Mouse (Mus musculus) kidney, embryonic 14.5 days (tissue): Measurements from ENCODE around the gene Sox14. TPM values are rescaled to one million over a fixed set of nuclear protein-coding genes. Genes with fewer than 3 reads are reported as not detected.

Experiments used
- ATAC-seq: fragments of 200-750 bp; cut with Nextera tagmentation; 2 replicates; pipeline ENCODE4 v1.8.0; 2017; ENCODE audit warnings: moderate number of reproducible peaks, mild to moderate bottlenecking, moderate TSS enrichment, moderate library complexity; ENCODE audit not compliant: low FRiP score, low TSS enrichment
- H3K27ac ChIP-seq: fragments of 300-500 bp; sonication (generic); 2 replicates; pipeline ENCODE4 v1.5.1; 2014; ENCODE audit warnings: low read depth, mild to moderate bottlenecking, low read length, moderate library complexity, mixed read lengths
- H3K27me3 ChIP-seq: fragments of 300-500 bp; sonication (generic); 2 replicates; pipeline ENCODE4 v1.6.1; 2014; ENCODE audit warnings: mild to moderate bottlenecking, low read length; ENCODE audit not compliant: control insufficient read depth, insufficient read depth
- H3K36me3 ChIP-seq: fragments of 300-500 bp; sonication (generic); 2 replicates; pipeline ENCODE4 v1.6.1; 2014; ENCODE audit warnings: low read length, mixed read lengths; ENCODE audit not compliant: control insufficient read depth, insufficient read depth
- H3K4me1 ChIP-seq: fragments of 300-500 bp; sonication (generic); 2 replicates; pipeline ENCODE4 v1.6.1; 2014; ENCODE audit warnings: low read length, mixed read lengths; ENCODE audit not compliant: control insufficient read depth, insufficient read depth
- H3K4me2 ChIP-seq: fragments of 300-500 bp; sonication (generic); replicated peaks from 2 replicates; pipeline ENCODE4 v1.6.1; 2014; ENCODE audit warnings: low read depth, mild to moderate bottlenecking, low read length
- H3K4me3 ChIP-seq: fragments of 300-500 bp; sonication (generic); 2 replicates; pipeline ENCODE4 v1.5.1; 2014; ENCODE audit warnings: mild to moderate bottlenecking, low read length
- H3K9ac ChIP-seq: fragments of 300-500 bp; sonication (generic); 2 replicates; pipeline ENCODE4 v1.6.1; 2014; ENCODE audit warnings: low read depth, mild to moderate bottlenecking, low read length, moderate library complexity
- H3K9me3 ChIP-seq: fragments of 300-500 bp; sonication (generic); 2 replicates; pipeline ENCODE4 v1.6.1; 2016; ENCODE audit warnings: low read length; ENCODE audit not compliant: control insufficient read depth
- WGBS: fragments of 180-500 bp; shearing (Covaris S2); extraction: QIAGEN DNeasy Blood & Tissue Kit; methylation state at CpG from one replicate; pipeline ENCODE4 v1.1.7; 2014; 5-methylcytosine and 5-hydroxymethylcytosine counted together
- polyA plus RNA-seq: library from polyadenylated mRNA; unstranded; fragments of >200 nt; fragmentation: Nextera tagmentation; extraction: Ambion mirVana; gene quantifications from 2 replicates; pipeline ENCODE4 v1.2.1, GENCODE M21; 2014

Gene Sox14
- polyA plus RNA-seq, 1 experiment from 2014 or later, result not detected

DNA sequence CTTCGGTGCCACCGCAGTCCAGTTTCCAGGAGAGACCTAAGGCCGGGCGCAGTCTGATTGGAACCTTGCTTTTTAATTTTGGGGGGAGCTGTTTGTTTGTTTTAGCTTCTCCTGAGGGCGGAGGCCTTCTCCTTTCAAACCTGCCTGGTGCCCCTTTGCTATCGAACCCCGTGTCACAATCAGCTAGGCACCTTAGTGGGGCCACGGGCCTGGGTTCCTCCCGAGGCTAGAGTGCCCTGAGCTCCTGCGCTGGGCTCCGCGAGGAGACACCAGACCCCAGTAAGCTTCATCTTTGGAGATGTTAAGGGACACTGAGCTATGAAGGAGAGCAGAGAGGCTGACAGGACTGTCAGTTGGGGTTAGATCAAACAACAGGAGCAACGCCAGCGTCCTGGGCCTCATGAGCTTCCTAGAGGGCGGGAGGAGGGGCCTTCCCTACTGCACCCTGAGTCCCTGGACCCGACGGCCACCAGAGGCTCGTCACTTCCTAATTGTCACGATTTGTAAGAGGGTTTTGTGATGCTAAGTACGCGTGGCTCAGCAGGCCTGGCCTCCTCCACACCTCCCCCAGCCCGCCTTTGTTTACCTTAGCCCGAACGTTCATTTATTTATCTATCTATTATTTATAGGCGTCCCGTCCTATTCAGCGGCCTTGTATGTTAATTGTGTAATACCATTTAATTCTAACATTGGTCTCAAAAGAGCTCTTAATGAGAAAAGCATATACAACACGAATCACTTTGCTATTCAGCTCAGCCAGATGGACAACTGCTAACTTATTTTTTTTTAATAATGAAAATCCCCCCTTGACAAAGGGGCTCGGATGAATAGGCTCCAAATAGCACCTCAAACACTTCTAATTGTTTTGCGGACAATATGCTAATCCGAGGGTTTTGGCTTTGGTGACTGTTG, 3.5 kb downstream of the Sox14 start:
- under 1% methylated on average over 31 of the region's 31 CpGs for WGBS
- no peak for ATAC-seq
- H3K4me3 ChIP-seq, result no peak overlapping the region
- H3K36me3 ChIP-seq, result no peaks in the 10 kb centered on the region
- H3K9ac ChIP-seq, result no peak overlapping the region
- no peaks in the 10 kb centered on the region for H3K9me3 ChIP-seq
- no peak overlapping the region for H3K27ac ChIP-seq
- H3K4me2 ChIP-seq, result no peak overlapping the region
- peaks cover 98% of the 10 kb centered on the region for H3K27me3 ChIP-seq
- peaks cover 8% of the 10 kb centered on the region; the same call in 1 of the 2 replicates for H3K4me1 ChIP-seq

DNA sequence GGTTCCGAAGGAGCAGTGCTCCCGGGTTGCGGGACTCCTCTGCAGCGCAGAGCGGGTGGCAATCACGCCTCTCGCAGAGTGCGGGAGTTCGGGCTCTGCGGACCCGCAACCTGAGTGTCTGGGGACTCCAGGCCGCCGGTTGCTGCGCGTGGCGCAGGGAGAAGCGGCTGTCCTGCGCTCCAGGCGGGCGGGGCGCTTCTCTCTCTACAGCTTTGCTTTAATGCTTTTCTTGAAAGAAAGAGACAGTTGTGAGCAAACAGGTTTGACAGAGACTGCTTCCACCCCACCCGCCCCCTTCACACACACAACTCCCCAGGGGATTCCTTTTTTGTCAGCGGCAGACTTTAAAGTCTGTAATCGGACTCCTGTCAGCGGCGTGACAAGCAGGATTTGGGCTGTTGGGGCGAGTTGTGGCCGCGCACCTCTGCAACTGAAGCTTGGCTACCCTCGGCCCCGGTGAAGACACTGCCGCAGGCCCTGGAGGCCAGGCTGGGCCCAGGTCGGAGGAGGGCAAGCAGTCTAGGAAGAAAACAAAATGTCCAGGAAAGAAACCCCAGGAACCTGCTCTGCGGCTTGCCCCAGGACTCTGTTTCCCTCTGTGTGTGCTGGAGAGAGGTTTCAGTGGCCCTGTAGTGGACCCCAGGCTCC, 4.3 kb downstream of the Sox14 start:
- Histone ChIP-seq H3K9me3 (no peaks in the 10 kb centered on the region), H3K27ac (no peak overlapping the region), H3K9ac (no peak overlapping the region), H3K4me3 (no peak overlapping the region; the same call in 1 of the 2 replicates), H3K27me3 (peaks cover 98% of the 10 kb centered on the region), H3K4me2 (no peak overlapping the region), H3K4me1 (peaks cover 8% of the 10 kb centered on the region; the same call in 1 of the 2 replicates), H3K36me3 (no peaks in the 10 kb centered on the region)
- WGBS, result 0% methylated on average over 34 of the region's 34 CpGs
- no peak for ATAC-seq

DNA sequence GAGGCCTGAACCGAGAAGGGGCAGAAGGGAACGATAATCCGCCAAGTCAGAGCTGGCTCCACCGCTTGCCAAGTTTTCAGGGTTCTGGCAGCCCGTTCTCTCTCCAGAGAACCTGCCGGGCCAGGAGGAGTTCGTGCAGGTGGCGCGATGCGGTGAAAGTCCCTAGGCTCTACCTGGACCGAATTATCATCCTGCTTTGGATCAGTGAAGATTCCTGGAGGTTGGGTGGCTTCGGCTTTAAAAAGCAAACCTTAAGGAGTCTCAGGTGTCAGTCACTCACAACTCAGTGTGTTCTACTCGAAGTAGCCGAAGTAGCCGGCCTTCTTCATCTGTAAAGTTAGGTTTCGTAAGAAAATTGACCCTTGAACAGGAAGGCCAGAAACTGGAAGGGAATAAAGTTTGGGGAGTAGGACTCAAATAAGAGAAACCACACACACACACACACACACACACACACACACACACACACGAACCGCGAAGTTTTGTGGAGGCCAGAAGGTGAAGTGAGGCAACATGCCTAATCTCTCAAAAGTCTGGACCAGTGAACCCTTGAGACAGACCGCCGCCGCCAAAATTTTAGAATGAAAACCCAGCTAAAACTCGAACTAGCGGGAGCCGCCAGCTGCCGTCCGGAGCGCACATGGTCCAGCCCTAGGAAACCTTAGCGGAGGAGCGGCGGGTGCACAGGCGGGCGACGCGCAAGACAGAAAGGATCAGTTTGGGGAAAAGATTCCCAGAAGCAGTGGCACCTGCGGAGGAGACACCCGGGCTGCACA, 5.0 kb downstream of the Sox14 start:
- Histone ChIP-seq H3K27me3 (peaks cover 98% of the 10 kb centered on the region), H3K36me3 (no peaks in the 10 kb centered on the region), H3K9ac (no peak overlapping the region), H3K9me3 (no peaks in the 10 kb centered on the region), H3K27ac (no peak overlapping the region), H3K4me1 (peaks cover 7% of the 10 kb centered on the region; the same call in 1 of the 2 replicates), H3K4me2 (no peak overlapping the region), H3K4me3 (no peak overlapping the region)
- under 1% methylated on average over 37 of the region's 37 CpGs for WGBS
- no peak for ATAC-seq

DNA sequence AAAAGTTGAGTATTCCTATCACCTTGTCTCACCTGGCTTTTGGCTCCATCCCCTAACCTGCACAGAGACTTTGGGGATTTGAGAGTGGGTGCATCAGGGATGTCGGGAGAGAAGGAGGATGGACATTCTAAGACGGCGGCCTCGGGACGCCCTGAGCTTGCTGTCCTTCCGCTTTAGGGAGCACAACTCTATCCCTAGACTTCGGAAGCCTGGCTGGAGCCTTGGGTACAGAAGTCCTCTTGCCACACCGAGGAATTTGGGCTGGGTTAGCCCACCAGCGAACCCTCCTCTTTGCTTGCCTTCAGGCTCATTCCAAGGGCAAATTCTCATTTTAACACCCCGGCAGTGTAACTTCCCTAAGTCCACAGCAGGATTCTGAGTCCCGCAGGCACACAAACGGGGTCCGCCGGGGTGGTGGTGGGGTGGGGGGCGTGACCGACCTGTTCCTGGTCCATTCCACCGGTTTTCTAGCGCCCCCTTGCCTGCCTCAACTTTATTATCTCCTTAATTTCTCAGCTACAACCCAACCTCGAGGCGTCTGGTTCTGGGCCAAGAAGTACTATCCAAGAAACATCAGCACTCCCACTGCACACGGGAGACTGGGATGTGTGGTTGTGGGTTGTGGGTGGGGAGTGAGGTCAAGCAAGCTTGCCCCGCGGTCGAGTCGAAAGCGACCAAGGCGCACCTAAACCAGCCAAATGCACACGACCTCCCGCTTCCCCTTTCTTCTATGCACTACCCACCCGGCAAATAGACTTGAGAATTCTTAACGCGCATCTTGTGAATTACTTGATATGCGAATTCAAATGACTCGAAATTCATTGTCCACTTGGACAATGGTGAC, 5.8 kb downstream of the Sox14 start:
- no peak overlapping the region for H3K9ac ChIP-seq
- under 1% methylated on average over 33 of the region's 34 CpGs for WGBS
- no peaks in the 10 kb centered on the region for H3K36me3 ChIP-seq
- H3K4me2 ChIP-seq, result no peak overlapping the region
- no peak overlapping the region for H3K27ac ChIP-seq
- H3K27me3 ChIP-seq, result peaks cover 98% of the 10 kb centered on the region
- H3K4me1 ChIP-seq, result peaks cover 3% of the 10 kb centered on the region; the same call in 1 of the 2 replicates
- H3K9me3 ChIP-seq, result no peaks in the 10 kb centered on the region
- no peak for ATAC-seq
- no peak overlapping the region for H3K4me3 ChIP-seq

DNA sequence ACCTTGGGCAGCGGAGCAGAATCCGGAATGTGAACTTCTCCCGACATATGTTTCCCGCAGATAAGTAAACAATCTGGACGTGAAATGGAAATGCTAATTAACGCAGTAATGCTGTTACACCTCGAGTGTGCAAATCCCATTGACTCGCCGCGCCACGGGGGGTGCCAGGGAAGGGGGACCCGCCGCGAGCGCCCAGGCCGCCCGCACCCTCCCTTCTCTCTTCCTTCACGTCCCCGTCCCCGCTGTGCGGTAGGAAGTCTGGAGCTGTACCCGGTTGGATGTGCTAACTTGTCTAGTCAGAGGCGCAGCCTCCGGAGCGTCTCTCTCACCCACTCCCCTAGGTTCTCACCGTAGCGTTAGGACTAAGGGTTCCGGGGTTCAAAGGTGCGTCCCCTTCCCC, 6.7 kb downstream of the Sox14 start:
- no peak overlapping the region for H3K9ac ChIP-seq
- WGBS, result under 1% methylated on average over 29 of the region's 29 CpGs
- H3K4me3 ChIP-seq, result 0 out of 2 replicates have a peak overlapping the region, but pooled peaks have one; percentile 18
- peaks cover 3% of the 10 kb centered on the region; the same call in 1 of the 2 replicates for H3K4me1 ChIP-seq
- no peaks in the 10 kb centered on the region for H3K36me3 ChIP-seq
- no peak overlapping the region for H3K27ac ChIP-seq
- peaks cover 95% of the 10 kb centered on the region for H3K27me3 ChIP-seq
- peak; percentile 48; the same call in 1 of the 2 replicates for ATAC-seq
- H3K4me2 ChIP-seq, result no peak overlapping the region
- no peaks in the 10 kb centered on the region for H3K9me3 ChIP-seq

DNA sequence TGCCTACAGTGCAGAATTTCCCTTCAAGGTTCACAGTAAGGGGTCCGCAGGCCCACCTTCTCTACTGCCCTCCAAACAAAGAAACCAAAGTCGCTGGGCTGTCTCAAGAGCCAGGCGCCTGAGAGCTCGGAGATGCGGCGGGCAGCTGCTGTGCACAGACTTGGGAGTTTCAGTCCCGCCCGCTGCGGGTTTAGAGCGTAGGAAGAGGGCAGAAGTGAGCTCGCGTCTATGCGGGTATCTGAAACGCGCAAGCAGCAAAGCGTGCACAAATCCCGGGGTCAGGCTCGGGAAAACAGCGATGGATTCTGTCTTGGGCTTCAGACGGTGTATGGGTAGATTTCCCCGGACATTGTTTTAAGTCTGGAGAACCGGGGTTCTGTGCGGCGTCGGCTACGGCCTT, 7.4 kb downstream of the Sox14 start:
- WGBS, result under 1% methylated on average over 26 of the region's 26 CpGs
- no peaks in the 10 kb centered on the region for H3K36me3 ChIP-seq
- ATAC-seq, result no peak; the same call in 1 of the 2 replicates

DNA sequence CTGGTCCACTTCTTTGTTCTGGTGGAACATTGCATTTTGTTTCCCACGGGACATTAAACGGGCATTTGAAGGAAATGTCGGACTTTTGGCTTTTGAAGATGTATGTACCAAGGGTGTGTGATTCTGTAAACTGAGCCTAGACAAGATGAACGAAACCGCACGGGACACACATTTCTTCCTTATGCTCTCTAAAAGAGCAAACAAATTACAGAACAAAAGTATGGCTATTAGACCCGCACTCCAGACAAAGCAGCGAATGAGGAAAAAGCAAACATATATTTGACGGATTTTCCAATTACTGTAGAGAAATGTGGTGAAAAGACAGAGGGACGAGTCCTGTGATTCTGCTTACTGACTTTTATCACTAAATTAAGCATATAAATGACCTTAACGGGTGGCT, 7.9 kb downstream of the Sox14 start:
- no peak for ATAC-seq
- Histone ChIP-seq H3K36me3 (no peaks in the 10 kb centered on the region), H3K4me3 (no peak overlapping the region; the same call in 1 of the 2 replicates), H3K27me3 (peaks cover 93% of the 10 kb centered on the region), H3K4me1 (peaks cover 3% of the 10 kb centered on the region; the same call in 1 of the 2 replicates), H3K27ac (no peak overlapping the region), H3K9ac (no peak overlapping the region), H3K9me3 (no peaks in the 10 kb centered on the region), H3K4me2 (no peak overlapping the region)
- 1% methylated on average over 11 of the region's 11 CpGs for WGBS

More for the DNA sequence above, 7.4 kb downstream of the Sox14 start:
- Histone ChIP-seq H3K4me3 (peak overlapping the region; percentile 18), H3K4me1 (peaks cover 3% of the 10 kb centered on the region; the same call in 1 of the 2 replicates), H3K27me3 (peaks cover 94% of the 10 kb centered on the region), H3K27ac (no peak overlapping the region), H3K9ac (no peak overlapping the region), H3K9me3 (no peaks in the 10 kb centered on the region), H3K4me2 (no peak overlapping the region; the same call in 1 of the 2 replicates)

DNA sequence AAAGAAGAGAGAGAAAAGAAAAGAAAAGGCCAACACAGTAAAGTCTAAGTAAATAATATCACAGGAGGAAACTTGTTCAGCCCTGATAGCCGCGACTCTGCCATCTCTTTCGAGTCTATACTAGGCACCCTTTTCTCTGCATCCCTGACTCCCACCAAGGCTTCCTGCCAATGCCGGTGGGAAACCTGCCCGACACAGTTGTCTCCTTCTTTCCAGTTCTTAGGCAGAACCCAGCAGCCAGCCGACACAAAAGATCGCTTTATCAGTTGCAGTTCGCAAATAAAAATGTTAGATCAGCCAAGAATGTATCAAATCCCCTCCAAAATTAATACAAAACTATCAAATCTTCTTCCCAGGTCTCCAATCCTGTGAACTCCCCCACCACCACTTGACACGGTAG, 13.0 kb downstream of the Sox14 start:
- no peak for ATAC-seq
- H3K4me3 ChIP-seq, result no peak overlapping the region
- peaks cover 47% of the 10 kb centered on the region for H3K27me3 ChIP-seq
- no peaks in the 10 kb centered on the region for H3K9me3 ChIP-seq
- 92% methylated on average over 9 of the region's 9 CpGs for WGBS
- H3K27ac ChIP-seq, result no peak overlapping the region
- no peak overlapping the region for H3K4me2 ChIP-seq
- no peaks in the 10 kb centered on the region for H3K36me3 ChIP-seq
- no peaks in the 10 kb centered on the region for H3K4me1 ChIP-seq
- no peak overlapping the region for H3K9ac ChIP-seq
